Mouse (Mus musculus) cerebellum, adult 11-12 months (tissue): Measurements from ENCODE around the gene Slc38a10.

Experiments used
- DNase-seq: peaks from one replicate; pipeline ENCODE4 v3.0.0; 2022

Gene Slc38a10

DNA sequence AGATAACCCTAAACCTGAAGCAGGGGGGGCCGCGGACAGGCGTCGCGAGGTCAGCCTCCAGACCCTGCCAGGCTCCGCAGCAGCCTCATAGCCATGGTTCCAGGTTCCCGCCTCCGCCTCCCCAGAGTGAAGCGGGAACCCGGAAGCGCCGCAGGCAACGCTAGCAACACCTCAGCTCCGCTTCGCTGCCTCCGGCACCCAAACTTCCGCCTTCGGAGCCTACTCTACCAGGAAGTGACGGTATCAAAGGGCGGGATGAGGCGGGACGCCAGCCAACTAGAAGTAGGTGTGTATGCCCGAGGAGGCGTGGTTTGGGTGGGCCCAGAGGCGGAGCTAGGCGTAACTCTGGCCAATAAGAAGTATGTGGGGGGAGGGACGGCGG, at the start of gene Slc38a10:
Slc38a10 (minus strand) TSS at position 234 of the 382 bp plus-strand sequence.
- peak; percentile 99 for DNase-seq

DNA sequence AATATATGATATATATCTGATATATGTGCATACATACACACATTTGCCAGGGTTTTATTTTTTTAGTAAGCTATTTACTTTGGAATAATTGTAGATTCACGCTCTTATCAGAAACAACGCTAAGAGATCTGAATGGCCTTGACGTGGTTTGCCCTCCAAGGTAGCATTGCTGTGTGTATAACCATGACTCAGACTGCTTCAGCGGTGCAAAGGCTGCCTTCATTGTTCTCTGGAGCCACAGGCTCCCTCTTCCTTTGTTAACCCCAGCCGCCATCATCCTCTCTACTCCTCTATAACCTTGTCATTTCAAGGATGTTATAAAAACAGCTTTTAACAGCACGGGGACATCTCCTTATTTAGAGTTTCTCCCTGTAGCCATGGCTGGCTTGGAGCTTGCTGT, 49.5 kb upstream of the Slc38a10 start:
- no peak for DNase-seq

DNA sequence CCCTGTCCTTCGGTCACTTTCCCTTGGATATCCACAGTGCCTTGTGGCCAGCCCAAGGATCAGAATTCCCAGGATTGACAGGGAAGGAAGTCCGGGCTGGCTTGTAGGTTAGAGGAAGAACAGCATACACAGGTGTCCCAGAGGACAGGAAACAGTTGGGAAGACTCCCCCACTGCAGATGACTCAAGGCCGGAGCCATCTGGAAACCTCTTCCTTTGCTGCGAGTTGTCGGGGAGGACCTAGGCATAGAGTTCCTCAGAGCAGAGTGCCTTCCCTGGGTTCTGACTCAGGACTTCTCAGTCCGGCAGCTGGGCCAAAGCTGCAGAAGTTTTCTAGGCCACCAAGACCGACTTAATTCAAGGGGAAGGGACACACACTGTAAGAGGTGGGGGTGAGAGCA, 48.6 kb upstream of the Slc38a10 start:
- no peak for DNase-seq

DNA sequence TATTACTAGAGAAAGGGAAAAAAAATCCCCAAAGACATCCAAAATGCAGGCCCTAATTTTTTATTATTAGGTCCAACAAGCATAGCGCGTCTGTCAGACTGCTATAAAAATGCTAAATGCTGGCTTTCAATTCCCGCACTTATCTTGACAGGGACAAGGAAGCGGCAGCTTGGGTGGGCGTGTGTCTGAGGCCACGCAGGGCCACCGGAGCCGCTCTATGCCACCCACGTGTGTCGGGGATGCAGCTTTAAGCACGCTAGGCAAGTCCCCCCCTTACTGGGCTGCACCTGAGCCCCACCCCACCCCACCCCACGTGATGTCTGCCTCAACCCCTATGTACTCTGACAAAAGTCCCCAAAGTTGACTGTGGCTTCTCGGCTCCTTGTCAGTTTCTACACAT, 47.7 kb upstream of the Slc38a10 start:
- DNase-seq: no peak

DNA sequence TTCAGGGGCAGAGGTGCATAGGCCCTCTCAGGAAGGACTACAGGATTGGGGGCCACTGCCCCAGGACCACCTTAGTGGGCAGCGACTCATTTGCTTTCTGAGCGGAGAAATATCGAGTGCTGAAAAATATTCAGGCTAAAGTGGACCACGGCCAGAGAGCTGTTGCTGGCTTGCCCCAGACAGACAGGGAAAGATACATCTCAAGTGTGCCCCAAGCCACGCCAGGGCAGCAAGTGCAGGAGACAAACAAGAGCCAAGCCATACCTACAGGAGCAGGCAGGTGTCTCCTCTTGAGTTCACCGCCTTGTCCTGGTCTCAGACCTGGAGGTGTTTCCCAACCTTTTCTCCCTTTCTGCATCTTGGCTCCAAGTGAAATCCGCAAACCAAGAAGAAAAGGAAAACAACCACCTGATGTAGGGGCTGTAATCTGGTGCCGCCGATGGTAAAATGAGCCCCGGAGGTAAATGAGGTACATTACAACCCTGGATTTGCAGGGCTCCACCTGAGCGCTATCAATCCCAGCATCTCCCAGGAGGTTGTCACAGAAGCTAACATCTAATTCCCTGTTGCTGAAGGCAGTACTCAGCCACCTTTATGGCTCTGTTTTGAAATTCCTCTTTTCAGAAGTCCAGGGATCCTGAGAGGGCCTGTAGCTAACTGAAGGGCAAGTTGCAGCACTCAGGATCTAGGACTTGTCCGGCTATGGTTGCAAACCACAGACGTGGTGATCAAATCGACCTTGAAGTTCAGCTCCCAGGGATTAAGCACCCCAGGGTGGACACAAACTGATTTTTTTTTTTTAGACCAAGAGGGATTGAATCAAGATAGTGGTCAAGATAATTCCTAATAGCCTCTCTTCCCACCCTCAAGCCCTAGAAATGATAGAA, 39.6 kb upstream of the Slc38a10 start:
- DNase-seq: no peak

DNA sequence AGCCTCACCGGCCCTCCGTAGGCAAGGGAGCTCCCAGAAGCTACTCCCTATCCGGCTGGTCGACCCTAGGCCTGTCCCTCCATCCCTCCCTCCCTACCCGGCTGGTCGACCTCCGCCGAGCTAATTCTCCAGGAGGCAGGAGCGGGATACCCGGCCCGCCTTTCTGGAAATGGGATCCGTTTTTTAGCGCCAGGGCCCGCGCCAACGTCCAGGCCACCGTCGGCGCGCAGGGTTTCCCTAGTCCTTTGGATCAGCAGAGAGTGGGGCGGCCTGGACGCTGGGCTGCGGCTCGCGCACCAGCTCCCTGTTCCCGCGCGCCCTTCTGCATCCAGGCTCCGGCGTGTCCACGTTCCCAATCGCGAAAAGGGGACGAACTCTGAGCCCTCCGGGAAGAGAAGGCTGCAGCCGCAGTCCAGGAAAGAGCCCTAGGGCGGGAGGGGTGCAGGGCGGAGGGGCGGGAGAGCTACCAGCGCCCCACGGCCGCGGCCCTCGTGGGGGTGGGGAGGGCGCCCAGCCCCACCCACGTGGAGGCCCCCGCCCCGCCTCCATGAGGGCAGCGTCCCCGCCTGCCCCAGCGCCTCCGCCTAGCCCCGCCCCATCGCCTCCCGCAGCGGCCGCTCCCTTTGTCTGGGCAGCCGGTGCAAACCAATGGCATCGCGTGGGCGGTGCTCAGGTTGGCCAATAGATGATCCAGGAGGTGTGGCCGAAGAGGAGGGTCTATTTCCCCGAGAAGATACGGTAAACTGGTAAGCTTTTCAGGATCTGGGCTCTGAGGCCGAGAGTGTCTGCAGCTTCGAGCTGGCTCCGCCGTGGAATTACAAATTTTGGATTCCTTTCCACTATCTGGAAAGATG, 38.5 kb upstream of the Slc38a10 start:
- peak; percentile 99 for DNase-seq

DNA sequence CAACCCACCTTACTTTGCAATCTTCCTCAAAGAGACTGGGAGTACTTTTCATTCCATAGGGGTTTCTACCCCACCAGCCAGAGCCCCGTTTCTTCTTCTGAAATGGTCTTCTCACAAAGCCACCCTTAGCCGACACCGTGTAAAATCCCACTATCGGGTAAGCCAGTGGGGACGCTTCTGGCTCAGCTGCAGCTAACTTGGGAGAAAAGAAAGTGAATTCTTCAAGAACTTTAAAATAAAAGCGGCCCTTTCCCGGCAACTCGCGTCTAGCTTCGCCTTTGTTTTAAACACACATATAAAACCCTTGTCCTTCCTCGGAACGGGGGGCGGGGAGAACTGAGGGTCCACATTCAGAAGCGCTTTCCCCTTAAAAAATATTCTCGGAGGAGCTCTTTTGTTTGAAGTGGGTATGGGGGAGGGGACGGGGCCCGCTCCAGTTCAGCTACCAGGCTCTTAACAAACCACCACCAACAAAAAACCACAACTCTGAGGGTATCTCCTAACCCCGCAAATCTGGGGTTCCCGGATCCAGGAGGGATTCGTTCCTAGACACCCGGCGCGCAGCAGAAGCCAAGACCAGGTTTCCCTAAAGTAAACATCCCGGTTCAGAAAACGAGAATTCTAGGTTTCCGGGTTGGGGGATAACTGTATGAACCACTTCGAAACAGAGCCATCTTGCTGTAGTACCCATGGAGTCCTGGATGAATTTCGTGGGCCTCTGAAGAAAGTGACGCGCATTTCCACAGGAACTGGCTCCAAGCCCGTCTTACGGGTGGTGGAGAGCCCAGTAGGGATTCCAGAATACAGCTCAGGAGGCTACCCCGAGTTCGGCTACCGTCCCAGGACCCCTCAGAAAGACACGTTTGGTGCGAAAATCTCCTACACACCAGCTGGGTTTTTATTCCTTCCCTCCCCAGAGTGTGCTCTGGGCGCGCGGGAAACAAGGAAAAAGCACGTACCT, 37.6 kb upstream of the Slc38a10 start:
- peak; percentile 65 for DNase-seq

DNA sequence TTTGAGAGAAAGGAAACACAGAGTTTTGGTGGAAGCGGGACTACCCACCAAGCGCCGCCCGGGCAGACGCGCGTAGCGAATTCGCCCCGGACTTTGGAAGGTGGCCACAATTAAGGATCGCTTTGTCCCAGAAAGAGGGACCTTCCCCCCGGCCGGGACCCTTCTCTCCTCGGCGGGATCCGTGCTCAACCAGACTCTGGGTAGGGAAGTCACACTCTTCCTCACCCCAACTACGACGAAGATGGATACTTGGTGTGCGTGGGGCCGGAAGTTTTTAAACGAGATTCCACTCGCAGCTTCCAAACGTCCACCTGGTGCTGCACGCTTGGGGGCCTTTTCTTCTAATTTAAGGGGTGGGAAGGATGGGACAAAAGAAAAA, 36.9 kb upstream of the Slc38a10 start:
- peak; percentile 36 for DNase-seq

DNA sequence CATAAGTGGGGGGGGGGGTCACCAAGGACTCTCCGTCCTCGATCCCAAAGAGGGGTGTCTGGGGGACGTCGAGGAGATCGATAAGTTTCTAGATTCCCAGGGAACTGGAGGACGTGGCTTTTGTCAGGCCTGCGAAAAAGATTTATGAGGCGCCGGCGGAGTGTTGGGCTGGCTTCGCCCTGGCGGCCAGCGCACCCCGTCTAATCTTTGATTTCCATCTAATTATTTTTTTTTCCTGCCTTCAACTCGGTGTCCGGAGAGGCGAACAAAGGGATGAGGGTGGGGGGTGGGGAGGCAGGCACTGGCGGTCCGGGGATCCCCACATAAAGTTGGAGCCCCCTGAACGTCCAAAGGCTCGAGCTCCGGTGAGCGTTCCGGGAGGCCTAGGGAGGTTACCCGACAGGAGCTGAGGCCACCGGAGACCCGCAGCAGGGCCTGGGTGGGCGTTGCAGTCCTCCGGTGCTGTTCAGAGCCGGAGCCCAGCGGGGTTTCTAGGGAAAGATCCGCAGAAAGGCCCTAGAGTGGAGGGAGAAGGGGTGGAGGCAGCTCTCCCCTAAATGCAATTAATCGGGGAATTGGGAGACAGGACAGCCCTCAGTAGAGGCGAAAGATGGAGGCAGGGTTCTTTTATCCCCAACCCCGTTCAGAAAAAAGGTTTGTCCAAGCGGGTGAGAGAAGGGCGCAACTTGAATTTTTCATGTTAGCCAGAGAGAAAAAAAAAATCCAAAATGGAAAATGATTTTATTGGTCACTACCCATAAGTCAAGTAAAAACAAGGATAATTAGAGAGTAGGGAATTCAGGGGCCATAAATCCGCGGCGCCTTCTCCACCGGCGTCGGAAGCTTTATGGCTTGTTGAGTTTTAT, 36.3 kb upstream of the Slc38a10 start:
- DNase-seq: peak; percentile 36

DNA sequence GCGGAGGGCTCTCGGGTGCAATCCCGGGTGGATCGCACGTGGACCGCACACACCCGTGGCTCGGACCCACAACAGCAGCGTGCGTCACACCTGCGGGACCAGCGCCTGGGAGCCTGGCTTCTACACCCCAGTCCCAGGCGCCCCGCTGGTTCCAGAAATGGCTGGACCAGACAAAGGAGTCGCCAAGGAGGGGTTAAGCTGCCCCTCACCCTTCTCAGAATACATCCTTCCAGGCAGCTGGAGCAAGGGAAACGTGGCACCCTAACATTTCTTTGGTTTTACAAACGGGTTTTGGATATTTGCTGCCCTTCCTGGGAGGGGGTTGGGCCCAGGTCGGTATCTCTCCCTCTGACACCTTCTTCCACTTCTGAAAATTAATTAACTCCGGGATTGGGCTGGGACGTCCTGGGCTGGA, 35.7 kb upstream of the Slc38a10 start:
- peak; percentile 49 for DNase-seq

DNA sequence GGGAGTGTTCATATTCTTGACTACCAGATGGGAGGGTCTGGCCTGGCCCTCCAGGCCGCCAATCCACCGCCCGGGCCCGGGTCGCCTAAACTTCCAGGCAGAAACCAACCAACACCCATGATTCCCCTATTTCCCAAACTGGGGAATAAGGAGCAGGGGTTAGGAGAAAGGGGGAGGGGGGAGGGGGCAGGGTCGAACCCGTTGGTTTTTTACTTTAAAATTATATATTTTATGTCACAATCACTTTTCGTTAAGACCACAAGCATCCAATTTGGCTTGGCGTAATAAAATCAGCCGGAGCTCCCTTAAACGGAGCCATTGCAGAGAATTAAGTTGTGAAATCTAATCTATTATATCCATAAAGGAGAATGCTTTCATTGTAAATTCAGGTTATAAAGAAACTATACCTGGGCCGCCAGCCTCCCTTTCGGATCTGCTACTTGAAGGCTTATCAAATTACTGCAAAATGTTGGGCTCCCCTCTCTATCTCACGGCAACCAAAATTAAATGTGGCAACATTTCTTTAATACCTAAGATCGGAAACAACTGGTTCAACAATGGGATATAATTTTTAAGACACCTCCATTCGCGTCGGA, 35.1 kb upstream of the Slc38a10 start:
- no peak for DNase-seq

DNA sequence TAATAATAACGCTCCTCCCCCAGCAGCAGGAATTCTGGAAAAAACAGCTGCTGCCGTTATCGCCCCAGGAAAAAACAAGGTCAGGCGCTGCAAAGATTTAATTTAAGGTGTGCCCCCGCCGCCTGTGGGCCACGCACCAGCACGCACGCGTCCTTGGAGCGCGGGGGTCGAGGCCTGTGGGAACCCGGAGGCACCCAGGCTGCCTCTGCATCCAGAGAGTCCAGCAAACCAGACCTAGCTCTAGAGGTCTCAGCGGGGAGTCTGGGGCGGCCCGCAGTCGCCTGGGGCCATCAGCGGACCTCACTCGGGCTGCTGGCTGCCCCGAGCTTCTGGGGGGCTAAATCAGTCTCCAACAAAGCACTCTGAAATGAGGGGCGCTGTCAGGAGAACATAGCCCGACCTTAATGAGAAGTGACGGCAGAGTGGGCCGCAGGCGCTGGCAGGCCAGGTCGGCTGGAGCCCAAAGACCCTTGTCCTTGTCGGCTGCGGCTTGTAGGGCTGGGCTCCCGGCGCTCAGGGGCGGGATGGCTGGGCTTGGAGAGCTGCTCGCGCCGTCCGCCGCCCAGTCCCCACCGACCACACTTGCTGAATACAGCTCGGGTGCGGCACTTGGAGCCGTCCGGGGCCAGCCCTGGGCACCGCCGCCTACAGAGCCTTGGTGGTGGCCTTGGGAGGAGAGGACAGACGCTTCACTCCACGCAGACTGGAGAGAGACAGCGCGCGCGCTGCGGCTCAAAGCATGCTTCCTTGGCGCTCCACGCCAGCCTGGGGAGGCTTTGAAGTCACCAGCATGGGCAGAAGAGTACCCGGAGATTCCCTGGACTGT, 34.4 kb upstream of the Slc38a10 start:
- peak; percentile 52 for DNase-seq

DNA sequence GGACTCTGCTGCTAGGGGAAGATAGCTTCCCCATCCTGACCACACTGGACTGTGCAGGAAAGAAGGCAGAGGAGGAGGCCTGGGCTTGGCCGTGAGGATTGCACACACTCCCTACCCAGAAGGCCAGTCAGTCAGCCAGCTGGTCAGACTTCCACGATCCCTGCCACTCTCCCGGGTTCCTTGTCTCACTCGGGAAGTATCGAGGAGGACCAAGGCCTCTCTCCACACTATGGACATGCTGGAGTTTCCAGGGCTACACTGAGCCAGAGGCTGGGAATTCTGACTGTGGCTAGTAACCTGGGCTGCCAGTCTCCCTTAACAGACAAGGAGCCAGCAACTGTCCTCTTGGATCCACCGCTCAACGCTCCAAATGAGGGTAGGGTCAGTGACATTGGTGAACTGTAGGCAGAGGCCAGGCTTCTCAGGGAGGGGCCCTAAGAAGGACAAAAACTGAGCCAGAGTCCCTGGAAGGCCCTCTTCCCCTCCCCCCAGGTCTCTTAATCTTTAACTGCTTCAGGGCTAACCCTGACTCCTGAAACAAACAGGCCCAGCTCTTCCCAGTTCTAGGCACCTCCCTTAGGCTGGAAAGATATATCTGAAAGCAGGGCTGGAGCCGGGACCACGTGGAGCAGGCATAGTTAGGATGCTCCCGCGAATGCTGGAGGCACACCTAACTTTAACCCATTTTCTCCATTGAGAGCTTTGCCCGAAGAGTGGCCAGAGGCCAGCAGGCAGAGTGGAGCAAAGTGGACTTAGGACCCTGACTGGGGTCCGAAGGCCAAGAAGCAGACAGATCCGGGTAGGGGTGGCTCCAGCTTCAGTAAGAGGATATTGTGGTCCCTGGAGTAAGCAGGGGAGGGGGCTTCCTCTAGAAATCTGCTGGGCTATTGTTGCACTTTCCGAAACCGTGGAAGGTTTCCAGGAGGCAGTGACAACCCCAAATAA, 33.5 kb upstream of the Slc38a10 start:
- DNase-seq: peak; percentile 32

DNA sequence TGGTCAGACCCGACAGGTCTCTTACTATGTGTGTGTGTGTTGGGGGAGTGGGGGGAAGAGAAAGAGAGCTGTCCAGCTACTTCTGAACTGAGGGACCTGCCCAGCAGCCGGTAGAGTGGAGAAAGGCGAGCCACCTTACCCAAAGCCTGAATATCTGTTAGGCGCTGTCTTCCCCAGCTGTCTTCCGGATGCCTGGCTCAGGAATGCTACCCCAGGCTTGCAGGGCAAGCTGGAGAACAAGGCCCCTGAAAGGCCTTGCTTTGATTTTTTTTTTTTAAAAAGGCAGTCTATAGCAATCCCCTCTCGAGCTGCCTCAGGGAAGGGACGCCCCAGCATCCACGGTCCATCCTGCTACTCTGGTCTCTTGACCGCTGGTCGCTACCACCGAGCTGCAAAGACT, 32.6 kb upstream of the Slc38a10 start:
- DNase-seq: no peak

DNA sequence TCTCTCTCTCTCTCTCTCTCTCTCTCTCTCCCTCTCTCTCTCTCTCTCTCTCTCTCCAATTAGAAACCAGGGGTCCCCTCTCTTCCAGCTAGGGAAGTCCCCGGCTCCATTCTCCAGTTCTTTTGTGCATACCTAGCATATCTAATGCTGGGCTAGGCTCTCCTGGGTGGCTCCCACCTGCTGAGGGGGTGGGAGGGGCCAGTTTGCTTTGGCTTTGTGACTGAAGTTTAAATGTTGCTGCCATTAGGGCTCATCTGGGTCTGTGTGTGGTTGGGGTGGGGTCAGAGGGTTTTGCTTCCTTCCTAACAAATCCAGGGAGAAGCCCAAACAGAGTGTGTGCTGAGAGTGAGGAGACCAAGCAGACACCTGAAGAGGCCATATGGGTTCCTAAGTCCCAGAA, 32.0 kb upstream of the Slc38a10 start:
- DNase-seq: no peak

DNA sequence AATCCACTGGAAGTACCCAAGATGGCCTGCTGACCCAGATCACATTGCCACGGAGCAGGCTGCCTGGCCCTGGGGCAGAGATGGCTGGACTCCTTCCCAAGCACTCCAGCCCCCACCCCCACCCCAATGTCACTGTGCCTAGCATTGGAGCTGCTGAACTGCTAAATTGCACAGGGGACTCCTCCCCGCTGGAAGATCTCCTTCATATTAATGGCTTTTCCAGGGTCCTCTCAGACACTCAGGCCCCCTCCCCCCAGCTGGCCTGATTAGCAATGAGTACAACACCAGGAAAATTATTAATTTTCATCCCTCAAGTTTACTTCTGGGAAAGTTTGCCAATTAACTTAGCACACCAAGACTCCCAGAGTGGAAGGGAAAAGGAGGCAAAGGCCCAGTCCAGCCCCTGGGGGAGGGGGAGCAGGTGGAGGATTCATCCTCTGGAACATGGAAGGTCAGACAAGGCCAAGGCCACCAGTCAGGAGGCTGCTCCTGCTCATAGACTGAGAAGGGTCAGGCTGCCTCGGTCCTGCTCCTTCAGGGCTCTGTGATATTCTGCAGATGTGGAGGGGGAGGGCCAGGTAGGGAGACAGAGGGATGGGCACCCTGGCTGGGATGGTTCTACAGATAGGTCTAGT, 31.4 kb upstream of the Slc38a10 start:
- no peak for DNase-seq

DNA sequence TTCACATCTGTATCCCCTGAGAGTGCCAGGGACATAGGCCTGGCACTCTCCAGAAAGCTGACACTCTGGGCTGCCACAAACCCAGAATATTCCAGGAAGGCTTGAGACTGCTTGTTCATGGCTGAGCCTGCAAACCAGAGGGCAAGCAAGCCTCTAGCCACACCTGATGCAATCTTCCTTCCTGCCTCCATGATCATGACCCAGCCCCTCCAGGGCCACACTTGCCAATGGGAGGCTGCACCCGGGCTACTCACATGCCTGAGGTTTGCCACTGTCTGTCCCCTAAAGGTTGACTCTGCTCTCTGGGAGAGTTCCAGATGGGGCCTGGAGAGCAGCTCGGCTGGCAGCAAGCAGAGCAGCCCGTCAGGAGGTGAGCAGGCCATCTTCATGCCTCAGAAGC, 30.2 kb upstream of the Slc38a10 start:
- DNase-seq: no peak

DNA sequence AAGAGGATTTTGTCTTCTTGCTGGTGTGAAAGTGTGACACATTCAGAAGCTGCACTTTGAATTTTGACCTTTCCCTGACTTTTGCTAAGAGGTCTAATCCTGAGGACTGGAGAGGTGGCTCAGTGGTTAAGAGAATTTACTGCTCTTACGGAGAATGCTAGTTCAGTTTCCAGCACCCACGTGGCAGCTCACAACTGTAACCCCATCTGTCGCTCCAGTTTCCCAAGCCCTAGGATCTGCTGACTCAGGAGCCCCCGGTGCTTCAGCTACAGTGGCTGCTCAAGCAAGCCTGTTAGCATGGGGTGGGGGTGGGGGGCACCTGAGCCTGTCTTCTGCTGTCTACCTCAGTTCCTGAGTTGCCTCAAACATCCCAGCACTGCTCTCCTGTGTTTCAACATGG, 28.2 kb upstream of the Slc38a10 start:
- no peak for DNase-seq

DNA sequence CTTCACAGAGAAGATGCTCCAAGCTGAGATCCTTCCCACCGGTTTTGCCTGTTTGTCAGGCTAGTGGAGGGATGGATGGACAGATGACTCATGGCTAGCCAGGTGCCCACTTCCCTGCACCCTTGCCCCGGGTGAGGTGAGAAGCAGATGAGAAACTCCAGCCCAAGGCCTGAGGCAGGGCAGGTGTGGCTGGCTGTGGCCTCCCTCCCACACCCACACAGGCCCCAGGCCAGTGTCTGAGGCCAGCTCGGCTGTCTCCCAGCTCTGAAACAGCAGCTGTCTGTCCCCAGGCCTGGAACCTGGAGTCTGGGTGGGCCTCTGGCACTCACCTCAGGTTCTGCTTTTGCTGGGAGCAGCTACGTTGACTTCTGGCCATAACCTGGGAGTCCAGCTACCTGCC, 24.8 kb upstream of the Slc38a10 start:
- no peak for DNase-seq
